Mouse (Mus musculus): ENCODE data around the gene Etnk2. TPM values are rescaled to one million over a fixed set of nuclear protein-coding genes. Genes with fewer than 3 reads are reported as not detected.

Gene Etnk2
- polyA plus RNA-seq, 1 experiment from 2014 or later, result 5.6 TPM

- H3K4me1 ChIP-seq, result peaks cover 41% of the 10 kb centered on the region
These were observed 59.8 kb downstream of the Etnk2 start for GRCm38 (mm10) chr1:133423166-133423542.

GRCm38 (mm10) chr1:133423543-133424480 lies 60.4 kb downstream of the Etnk2 start, which contains the start of gene Sox13:
Gene Sox13, minus strand, starts transcription at chr1:133424377.
- ATAC-seq (ENCODE audit: low FRiP score), result peak; percentile 79
- peak within 1 kb of the TSS; percentile 90 for H3K4me3 ChIP-seq
- peak within 1 kb of the TSS; percentile 92 for H3K27ac ChIP-seq
- no peaks in the 10 kb centered on the region for H3K36me3 ChIP-seq
- peak within 1 kb of the TSS; percentile 93 for H3K9ac ChIP-seq
- under 1% methylated on average over 92 of the region's 128 CpGs for WGBS
- no peaks in the 10 kb centered on the region for H3K27me3 ChIP-seq
- H3K4me2 ChIP-seq (replicated peaks), result peak within 1 kb of the TSS; percentile 94
- H3K4me1 ChIP-seq, result peaks cover 34% of the 10 kb centered on the region
- H3K9me3 ChIP-seq (replicated peaks), result no peaks in the 10 kb centered on the region

More at GRCm38 (mm10) chr1:133423166-133423542, 59.8 kb downstream of the Etnk2 start:
- no peak; the same call in 1 of the 2 replicates for ATAC-seq (ENCODE audit: low FRiP score)
- Histone ChIP-seq H3K27me3 (no peaks in the 10 kb centered on the region), H3K9me3 (replicated peaks) (no peaks in the 10 kb centered on the region), H3K36me3 (no peaks in the 10 kb centered on the region), H3K9ac (peak overlapping the region; percentile 93), H3K4me2 (replicated peaks) (peak overlapping the region; percentile 94), H3K27ac (peak overlapping the region; percentile 92), H3K4me3 (peak overlapping the region; percentile 90)
- WGBS, result 0% methylated on average over 30 of the region's 31 CpGs

- H3K4me2 ChIP-seq (replicated peaks), result peak overlapping the region; percentile 94
- H3K9me3 ChIP-seq (replicated peaks), result peaks cover 7% of the 10 kb centered on the region; the same call in 1 of the 2 replicates
- no peaks in the 10 kb centered on the region for H3K36me3 ChIP-seq
- peak; percentile 32 for ATAC-seq (ENCODE audit: low FRiP score)
- 65% methylated on average over 4 of the region's 4 CpGs for WGBS
- peak overlapping the region; percentile 93; the same call in 1 of the 2 replicates for H3K9ac ChIP-seq
- peak overlapping the region; percentile 90 for H3K4me3 ChIP-seq
- peak overlapping the region; percentile 92 for H3K27ac ChIP-seq
- H3K4me1 ChIP-seq, result peaks cover 26% of the 10 kb centered on the region
- H3K27me3 ChIP-seq, result no peaks in the 10 kb centered on the region
These were observed 61.3 kb downstream of the Etnk2 start for GRCm38 (mm10) chr1:133424547-133425140.

Other genes with a start within 250 kb of the Etnk2 start
- gene Ppp1r15b, start 232.4 kb upstream of the Etnk2 start, polyA plus RNA-seq (2016; fragmentation: Nextera tagmentation; extraction: Ambion mirVana), result 49.1 and 53.4 TPM in 2 replicates
- gene Plekha6, start 199.4 kb upstream of the Etnk2 start, polyA plus RNA-seq (2016; fragmentation: Nextera tagmentation; extraction: Ambion mirVana), result 25.8 and 29.1 TPM in 2 replicates
- gene Golt1a, start 53.8 kb upstream of the Etnk2 start, polyA plus RNA-seq (2016; fragmentation: Nextera tagmentation; extraction: Ambion mirVana), result not detected in 2 replicates
- not detected in 2 replicates for gene Kiss1, start 41.7 kb upstream of the Etnk2 start, polyA plus RNA-seq (2016; fragmentation: Nextera tagmentation; extraction: Ambion mirVana)
- gene Ren1, start 13.1 kb upstream of the Etnk2 start, polyA plus RNA-seq (2016; fragmentation: Nextera tagmentation; extraction: Ambion mirVana), result 0.99 and 1.9 TPM in 2 replicates
- 17.5 and 19.2 TPM in 2 replicates for gene Sox13, start 60.8 kb downstream of the Etnk2 start, polyA plus RNA-seq (2016; fragmentation: Nextera tagmentation; extraction: Ambion mirVana)
- 519 and 641 TPM in 2 replicates for gene Snrpe, start 246.7 kb downstream of the Etnk2 start, polyA plus RNA-seq (2016; fragmentation: Nextera tagmentation; extraction: Ambion mirVana)